Comparison of ENCODE assay signal across 10 mouse cellular contexts in the genomic region with DNA sequence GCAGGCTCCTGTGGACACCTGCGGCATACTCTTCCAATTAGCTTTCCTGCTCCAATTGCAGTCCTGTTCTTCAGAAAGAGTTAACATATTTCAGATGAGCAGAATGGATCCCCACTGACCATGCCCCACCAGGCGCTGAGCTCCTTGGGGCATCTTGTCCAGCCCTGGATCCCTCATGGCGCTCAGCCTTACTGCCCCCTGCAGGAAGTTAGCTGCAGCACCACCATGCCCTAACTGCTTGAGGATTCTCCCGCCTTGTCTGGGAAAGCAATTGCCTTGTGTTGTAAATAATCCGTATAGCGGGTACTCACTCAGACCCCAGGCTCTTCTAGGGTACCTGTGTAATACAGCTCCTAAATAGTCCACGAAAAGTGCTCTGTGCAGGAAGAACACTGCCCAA. TPM values are rescaled to one million over a fixed set of nuclear protein-coding genes. Genes with fewer than 3 reads are reported as not detected.
A peak's percentile ranks its signal among the peaks of the same experiment; 100 is the strongest.
DNase-seq lines count a peak whose midpoint lies in the region; ATAC-seq lines count a peak whose summit lies in the region.
"Had no signal": no experiment of that assay in that cellular context is flagged by ENCODE, and none has a peak within 500 bp of the region (broad histone marks: within the 10 kb centered on the region; RNA-seq: fewer than 3 reads in every experiment).

No protein-coding gene starts in this region.

- no peak overlapping the region for H3K4me2 ChIP-seq in hindbrain, embryonic 16.5 days (ENCODE audit: low read length)

- H3K9me3 ChIP-seq in hindbrain, embryonic 10.5 days, result no peaks in the 10 kb centered on the region
- H3K9me3 ChIP-seq in hindbrain, embryonic 16.5 days (ENCODE audit: control insufficient read depth, low read length), result no peaks in the 10 kb centered on the region

- ATAC-seq in hindbrain, embryonic 16.5 days, result no peak

- H3K9ac ChIP-seq in hindbrain, embryonic 16.5 days (ENCODE audit: low read depth, low read length), result no peak overlapping the region

- H3K4me3 ChIP-seq in hindbrain, embryonic 10.5 days, result no peak overlapping the region
- no peak overlapping the region for H3K4me3 ChIP-seq in hindbrain, embryonic 16.5 days (ENCODE audit: low read length)

- WGBS in hindbrain, embryonic 10.5 days, result 87% methylated on average over 7 of the region's 7 CpGs
- 82% methylated on average over 7 of the region's 7 CpGs for WGBS in hindbrain, embryonic 16.5 days

- no peaks in the 10 kb centered on the region for H3K4me1 ChIP-seq in hindbrain, embryonic 10.5 days (replicated peaks)
- H3K4me1 ChIP-seq in hindbrain, embryonic 16.5 days (ENCODE audit: control insufficient read depth, insufficient read depth, low read depth, low read length), result no peaks in the 10 kb centered on the region

- peaks cover 79% of the 10 kb centered on the region for H3K36me3 ChIP-seq in hindbrain, embryonic 10.5 days
- H3K36me3 ChIP-seq in hindbrain, embryonic 16.5 days (ENCODE audit: control insufficient read depth, insufficient read depth, low read length), result no peaks in the 10 kb centered on the region

- peak; percentile 19 for DNase-seq in hindbrain, embryonic 10.5 days (ENCODE audit: low spot score)
- DNase-seq in thymus, postnatal 14 days, result peak; percentile 11
- DNase-seq in thymus, postnatal 25 days, result no peak
- DNase-seq in embryo, embryonic 10 days (ENCODE audit: low spot score), result peak; percentile 36
- DNase-seq in urinary bladder, postnatal 25 days (ENCODE audit: low spot score), result no peak
- no peak for DNase-seq in spleen, postnatal 10 days (ENCODE audit: low spot score in 2 of 2)
- no peak for DNase-seq in thymus, adult 18-20 months
- DNase-seq: right cerebral cortex, adult 18-20 months had no signal

- no peak overlapping the region for H3K27ac ChIP-seq in hindbrain, embryonic 10.5 days
- no peak overlapping the region for H3K27ac ChIP-seq in hindbrain, embryonic 16.5 days (ENCODE audit: low read depth, low read length)
- H3K27ac ChIP-seq: macrophage had no signal

- H3K27me3 ChIP-seq in hindbrain, embryonic 10.5 days (ENCODE audit: insufficient read depth, poor library complexity, severe bottlenecking), result no peaks in the 10 kb centered on the region
- H3K27me3 ChIP-seq in hindbrain, embryonic 16.5 days (replicated peaks; ENCODE audit: control insufficient read depth, insufficient read depth, low read length), result no peaks in the 10 kb centered on the region

RNA-seq across cellular contexts. Expression of a gene that starts 42.0 kb away (rescaled TPM):
- polyA plus RNA-seq in hindbrain, embryonic 10.5 days (2016; fragmentation: Nextera tagmentation; extraction: Ambion mirVana), result 0.15 and 0.25 TPM in 2 replicates
- 0.32 and 0.34 TPM in 2 replicates for polyA plus RNA-seq in hindbrain, embryonic 16.5 days (2015; fragmentation: Nextera tagmentation; extraction: Ambion mirVana)

Comparison
In these comparisons a context has a peak if more than half of its experiments do, and no peak if none do; other contexts are left out.
1. DNase-seq: peak in hindbrain, embryonic 10.5 days (single experiment), thymus, postnatal 14 days (single experiment) and embryo, embryonic 10 days (single experiment); none in thymus, postnatal 25 days (single experiment), urinary bladder, postnatal 25 days (single experiment), spleen, postnatal 10 days (0 of 2) and thymus, adult 18-20 months (0 of 2).